In genomic region chr2:47833517-47833916, GRCm38 (mm10) we compare ENCODE assay signal across 20 mouse cellular contexts.
DNase-seq lines count a peak whose midpoint lies in the region; ATAC-seq and TF ChIP-seq lines count a peak whose summit lies in the region.
"Had no signal": no experiment of that assay in that cellular context is flagged by ENCODE, and none has a peak within 500 bp of the region (broad histone marks: within the 10 kb centered on the region; RNA-seq: fewer than 3 reads in every experiment).

No protein-coding gene starts in this region.

- no peaks in the 10 kb centered on the region for H3K36me3 ChIP-seq in forebrain, embryonic 14.5 days (ENCODE audit: control insufficient read depth, insufficient read depth, low read length)
- no peaks in the 10 kb centered on the region for H3K36me3 ChIP-seq in forebrain, embryonic 13.5 days (ENCODE audit: poor library complexity, severe bottlenecking)
- H3K36me3 ChIP-seq in hindbrain, embryonic 12.5 days = no peaks in the 10 kb centered on the region
- H3K36me3 ChIP-seq in hindbrain, embryonic 16.5 days (ENCODE audit: control insufficient read depth, insufficient read depth, low read length) = no peaks in the 10 kb centered on the region
- no peaks in the 10 kb centered on the region for H3K36me3 ChIP-seq in kidney, postnatal 0 days (ENCODE audit: insufficient read depth, low read length)
- H3K36me3 ChIP-seq in kidney, embryonic 16.5 days (ENCODE audit: insufficient read depth, low read length) = no peaks in the 10 kb centered on the region
- H3K36me3 ChIP-seq: embryonic facial prominence, embryonic 12.5 days; G1E; heart, embryonic 12.5 days; intestine, embryonic 15.5 days had no signal

- H3K4me1 ChIP-seq in forebrain, embryonic 14.5 days (ENCODE audit: control insufficient read depth, insufficient read depth, low read length) = no peaks in the 10 kb centered on the region
- no peaks in the 10 kb centered on the region for H3K4me1 ChIP-seq in forebrain, embryonic 13.5 days
- no peaks in the 10 kb centered on the region for H3K4me1 ChIP-seq in hindbrain, embryonic 12.5 days
- no peaks in the 10 kb centered on the region for H3K4me1 ChIP-seq in hindbrain, embryonic 16.5 days (ENCODE audit: control insufficient read depth, insufficient read depth, low read depth, low read length)
- H3K4me1 ChIP-seq in kidney, postnatal 0 days (replicated peaks; ENCODE audit: insufficient read depth, low read length) = no peaks in the 10 kb centered on the region
- H3K4me1 ChIP-seq in kidney, embryonic 16.5 days (ENCODE audit: insufficient read depth, low read length) = no peaks in the 10 kb centered on the region
- H3K4me1 ChIP-seq: embryonic facial prominence, embryonic 12.5 days; heart, embryonic 12.5 days; intestine, embryonic 15.5 days had no signal

- 68% methylated on average over 1 of the region's 1 CpGs for WGBS in forebrain, embryonic 14.5 days
- WGBS in forebrain, embryonic 13.5 days = 80% methylated on average over 1 of the region's 1 CpGs
- 89% methylated on average over 1 of the region's 1 CpGs for WGBS in hindbrain, embryonic 12.5 days
- WGBS in hindbrain, embryonic 16.5 days = 70% methylated on average over 1 of the region's 1 CpGs
- 60% methylated on average over 1 of the region's 1 CpGs for WGBS in kidney, postnatal 0 days
- 67% methylated on average over 1 of the region's 1 CpGs for WGBS in kidney, embryonic 16.5 days

- no peaks in the 10 kb centered on the region for H3K27me3 ChIP-seq in forebrain, embryonic 14.5 days (replicated peaks; ENCODE audit: control insufficient read depth, insufficient read depth, low read length)
- H3K27me3 ChIP-seq in forebrain, embryonic 13.5 days = peaks cover 15% of the 10 kb centered on the region
- H3K27me3 ChIP-seq in hindbrain, embryonic 12.5 days = no peaks in the 10 kb centered on the region
- H3K27me3 ChIP-seq in hindbrain, embryonic 16.5 days (replicated peaks; ENCODE audit: control insufficient read depth, insufficient read depth, low read length) = no peaks in the 10 kb centered on the region
- H3K27me3 ChIP-seq in kidney, postnatal 0 days (ENCODE audit: insufficient read depth, low read length) = no peaks in the 10 kb centered on the region
- no peaks in the 10 kb centered on the region for H3K27me3 ChIP-seq in kidney, embryonic 16.5 days (ENCODE audit: insufficient read depth, low read length)
- H3K27me3 ChIP-seq: embryonic facial prominence, embryonic 12.5 days; heart, embryonic 12.5 days; intestine, embryonic 15.5 days had no signal

- no peak overlapping the region for H3K4me3 ChIP-seq in forebrain, embryonic 14.5 days (ENCODE audit: low read depth, low read length)
- H3K4me3 ChIP-seq in forebrain, embryonic 13.5 days = no peak overlapping the region
- no peak overlapping the region for H3K4me3 ChIP-seq in hindbrain, embryonic 12.5 days
- H3K4me3 ChIP-seq in hindbrain, embryonic 16.5 days (ENCODE audit: low read length) = no peak overlapping the region
- H3K4me3 ChIP-seq in kidney, postnatal 0 days (replicated peaks; ENCODE audit: low read depth, low read length) = no peak overlapping the region
- H3K4me3 ChIP-seq in kidney, embryonic 16.5 days (ENCODE audit: low read length) = no peak overlapping the region
- H3K4me3 ChIP-seq: embryonic facial prominence, embryonic 12.5 days; heart, embryonic 12.5 days; intestine, embryonic 15.5 days had no signal

- no peak for TF ChIP-seq CTCF in kidney, postnatal 0 days (IDR thresholded peaks at IDR 0.05; ENCODE audit: low read depth)

- H3K9me3 ChIP-seq in forebrain, embryonic 14.5 days (replicated peaks; ENCODE audit: control insufficient read depth, low read length) = no peaks in the 10 kb centered on the region
- H3K9me3 ChIP-seq in forebrain, embryonic 13.5 days (replicated peaks) = no peaks in the 10 kb centered on the region
- H3K9me3 ChIP-seq in hindbrain, embryonic 12.5 days (replicated peaks) = no peaks in the 10 kb centered on the region
- H3K9me3 ChIP-seq in hindbrain, embryonic 16.5 days (ENCODE audit: control insufficient read depth, low read length) = no peaks in the 10 kb centered on the region
- H3K9me3 ChIP-seq in kidney, postnatal 0 days (replicated peaks; ENCODE audit: low read length) = no peaks in the 10 kb centered on the region
- no peaks in the 10 kb centered on the region for H3K9me3 ChIP-seq in kidney, embryonic 16.5 days (ENCODE audit: low read length)
- H3K9me3 ChIP-seq: embryonic facial prominence, embryonic 12.5 days; G1E; heart, embryonic 12.5 days; intestine, embryonic 15.5 days had no signal

- DNase-seq in forebrain, embryonic 14.5 days (ENCODE audit: low spot score) = no peak
- DNase-seq in kidney, postnatal 0 days (ENCODE audit: low spot score) = peak; percentile 9
- DNase-seq in gastrocnemius, adult 8-10 months (ENCODE audit: low spot score in 2 of 2) = no peak
- DNase-seq: adrenal gland, adult 8-10 months; adrenal gland, postnatal 36 days; B cell, adult 2 months; cerebellum, adult 11 months; cerebellum, adult 8-10 months; cerebellum, postnatal 14 days; gastrocnemius, postnatal 25 days; kidney, adult 18-20 months had no signal

- H3K4me2 ChIP-seq in forebrain, embryonic 14.5 days (ENCODE audit: low read length) = no peak overlapping the region
- H3K4me2 ChIP-seq in forebrain, embryonic 13.5 days = no peak overlapping the region
- no peak overlapping the region for H3K4me2 ChIP-seq in hindbrain, embryonic 12.5 days (replicated peaks)
- no peak overlapping the region for H3K4me2 ChIP-seq in hindbrain, embryonic 16.5 days (ENCODE audit: low read length)
- no peak overlapping the region for H3K4me2 ChIP-seq in kidney, postnatal 0 days (ENCODE audit: low read length)
- H3K4me2 ChIP-seq in kidney, embryonic 16.5 days (replicated peaks; ENCODE audit: low read depth, low read length) = no peak overlapping the region
- H3K4me2 ChIP-seq: embryonic facial prominence, embryonic 12.5 days; heart, embryonic 12.5 days; intestine, embryonic 15.5 days had no signal

- ATAC-seq in forebrain, embryonic 14.5 days = peak; percentile 8; the same call in 1 of the 2 replicates
- ATAC-seq in forebrain, embryonic 13.5 days = no peak
- ATAC-seq in hindbrain, embryonic 12.5 days (ENCODE audit: low FRiP score) = no peak
- no peak for ATAC-seq in hindbrain, embryonic 16.5 days
- no peak for ATAC-seq in kidney, postnatal 0 days (replicated peaks; ENCODE audit: low FRiP score, low read depth)
- ATAC-seq in kidney, embryonic 16.5 days (ENCODE audit: low FRiP score, low TSS enrichment) = no peak
- ATAC-seq: CD4-positive, CD25-positive, alpha-beta regulatory T cell, adult 4 months; intestine, embryonic 15.5 days had no signal

- H3K9ac ChIP-seq in forebrain, embryonic 14.5 days (ENCODE audit: low read length) = no peak overlapping the region
- no peak overlapping the region for H3K9ac ChIP-seq in forebrain, embryonic 13.5 days
- no peak overlapping the region for H3K9ac ChIP-seq in hindbrain, embryonic 12.5 days
- H3K9ac ChIP-seq in hindbrain, embryonic 16.5 days (ENCODE audit: low read depth, low read length) = no peak overlapping the region
- H3K9ac ChIP-seq in kidney, postnatal 0 days (ENCODE audit: low read depth, low read length) = no peak overlapping the region
- no peak overlapping the region for H3K9ac ChIP-seq in kidney, embryonic 16.5 days (replicated peaks; ENCODE audit: low read length)
- H3K9ac ChIP-seq: embryonic facial prominence, embryonic 12.5 days; heart, embryonic 12.5 days; intestine, embryonic 15.5 days had no signal

- no peak overlapping the region for H3K27ac ChIP-seq in forebrain, embryonic 14.5 days (ENCODE audit: low read depth, low read length)
- H3K27ac ChIP-seq in forebrain, embryonic 13.5 days = no peak overlapping the region
- H3K27ac ChIP-seq in hindbrain, embryonic 12.5 days = 0 out of 2 replicates have a peak overlapping the region, but pooled peaks have one; percentile 23
- H3K27ac ChIP-seq in hindbrain, embryonic 16.5 days (ENCODE audit: low read depth, low read length) = no peak overlapping the region
- H3K27ac ChIP-seq in kidney, postnatal 0 days = no peak overlapping the region
- H3K27ac ChIP-seq in kidney, embryonic 16.5 days (ENCODE audit: low read length) = no peak overlapping the region
- H3K27ac ChIP-seq: embryonic facial prominence, embryonic 12.5 days; intestine, embryonic 15.5 days had no signal
